Mouse (Mus musculus): ENCODE results near the gene Cbfb. TPM values are rescaled to one million over a fixed set of nuclear protein-coding genes. Genes with fewer than 3 reads are reported as not detected.
"Not testable (repeated sequence)": the region's sequence is repeated elsewhere in the genome, so short reads cannot be mapped to it uniquely, and the experiment has no call there.

The Cbfb gene
- polyA plus RNA-seq, 1 experiment from 2014 or later: 33.0 TPM

GRCm38 (mm10) chr8:105164272-105164902 is 6.1 kb upstream of the Cbfb start:
- Histone ChIP-seq H3K4me2 (no peak overlapping the region), H3K9me3 (no peaks in the 10 kb centered on the region), H3K27me3 (no peaks in the 10 kb centered on the region), H3K36me3 (no peaks in the 10 kb centered on the region), H3K4me3 (no peak overlapping the region), H3K4me1 (replicated peaks) (no peaks in the 10 kb centered on the region), H3K27ac (no peak overlapping the region), H3K9ac (no peak overlapping the region)
- WGBS: 39% methylated on average over 6 of the region's 6 CpGs
- no peak for ATAC-seq (ENCODE audit: low FRiP score)

GRCm38 (mm10) chr8:105165191-105165590 is 5.3 kb upstream of the Cbfb start:
- no peak for ATAC-seq (ENCODE audit: low FRiP score)
- WGBS: 92% methylated on average over 2 of the region's 2 CpGs
- Histone ChIP-seq H3K36me3 (no peaks in the 10 kb centered on the region), H3K9me3 (no peaks in the 10 kb centered on the region), H3K27ac (no peak overlapping the region), H3K4me3 (no peak overlapping the region), H3K27me3 (no peaks in the 10 kb centered on the region), H3K4me2 (no peak overlapping the region), H3K9ac (no peak overlapping the region), H3K4me1 (replicated peaks) (0 out of 2 replicates have a peak, but pooled peaks cover 3% of the 10 kb centered on the region)

GRCm38 (mm10) chr8:105167116-105167515 is 3.4 kb upstream of the Cbfb start:
- no peak overlapping the region for H3K4me2 ChIP-seq
- no peaks in the 10 kb centered on the region for H3K27me3 ChIP-seq

GRCm38 (mm10) chr8:105169582-105169981 is 892 bp upstream of the Cbfb start:
- Histone ChIP-seq H3K36me3 (no peaks in the 10 kb centered on the region), H3K4me1 (replicated peaks) (peaks cover 20% of the 10 kb centered on the region), H3K4me3 (no peak overlapping the region), H3K9me3 (no peaks in the 10 kb centered on the region), H3K27ac (no peak overlapping the region), H3K4me2 (peak overlapping the region; percentile 75; the same call in 1 of the 2 replicates), H3K27me3 (no peaks in the 10 kb centered on the region), H3K9ac (no peak overlapping the region)
- 56% methylated on average over 3 of the region's 3 CpGs for WGBS
- ATAC-seq (ENCODE audit: low FRiP score): no peak

More at GRCm38 (mm10) chr8:105167116-105167515, 3.4 kb upstream of the Cbfb start:
- H3K4me1 ChIP-seq (replicated peaks): peaks cover 6% of the 10 kb centered on the region
- no peaks in the 10 kb centered on the region for H3K36me3 ChIP-seq
- no peak overlapping the region for H3K9ac ChIP-seq
- no peak for ATAC-seq (ENCODE audit: low FRiP score)
- H3K9me3 ChIP-seq: no peaks in the 10 kb centered on the region
- no peak overlapping the region for H3K4me3 ChIP-seq
- H3K27ac ChIP-seq: no peak overlapping the region
- 78% methylated on average over 2 of the region's 2 CpGs for WGBS

GRCm38 (mm10) chr8:105170041-105170380 is 463 bp upstream of the Cbfb start:
- Histone ChIP-seq H3K27ac (peak overlapping the region; percentile 91), H3K27me3 (no peaks in the 10 kb centered on the region), H3K4me1 (replicated peaks) (peaks cover 20% of the 10 kb centered on the region), H3K4me2 (peak overlapping the region; percentile 75), H3K4me3 (peak overlapping the region; percentile 90), H3K36me3 (no peaks in the 10 kb centered on the region), H3K9ac (peak overlapping the region; percentile 88), H3K9me3 (no peaks in the 10 kb centered on the region)
- peak; percentile 26; the same call in 1 of the 2 replicates for ATAC-seq (ENCODE audit: low FRiP score)
- WGBS: 3% methylated on average over 5 of the region's 5 CpGs

- Histone ChIP-seq H3K27me3 (no peaks in the 10 kb centered on the region), H3K36me3 (peaks cover 4% of the 10 kb centered on the region; the same call in 1 of the 2 replicates), H3K4me3 (peak overlapping the region; percentile 90), H3K4me1 (replicated peaks) (peaks cover 20% of the 10 kb centered on the region), H3K9me3 (no peaks in the 10 kb centered on the region), H3K27ac (peak overlapping the region; percentile 91), H3K4me2 (peak overlapping the region; percentile 75), H3K9ac (peak overlapping the region; percentile 88)
- WGBS: under 1% methylated on average over 88 of the region's 92 CpGs
- ATAC-seq (ENCODE audit: low FRiP score): peak; percentile 63
Observed at GRCm38 (mm10) chr8:105171116-105172002, 885 bp downstream of the Cbfb start.

- peak overlapping the region; percentile 90 for H3K4me3 ChIP-seq
- peaks cover 10% of the 10 kb centered on the region; the same call in 1 of the 2 replicates for H3K36me3 ChIP-seq
- peak overlapping the region; percentile 75 for H3K4me2 ChIP-seq
- 27% methylated on average over 6 of the region's 6 CpGs for WGBS
- peak overlapping the region; percentile 91; the same call in 1 of the 2 replicates for H3K27ac ChIP-seq
- no peaks in the 10 kb centered on the region for H3K27me3 ChIP-seq
- no peak for ATAC-seq (ENCODE audit: low FRiP score)
- no peaks in the 10 kb centered on the region for H3K9me3 ChIP-seq
- H3K4me1 ChIP-seq (replicated peaks): peaks cover 20% of the 10 kb centered on the region
- H3K9ac ChIP-seq: peak overlapping the region; percentile 88
Observed at GRCm38 (mm10) chr8:105172003-105172362, 1.5 kb downstream of the Cbfb start.

- 97% methylated on average over 3 of the region's 3 CpGs for WGBS
- not testable (repeated sequence) for ATAC-seq (ENCODE audit: low FRiP score)
Observed at GRCm38 (mm10) chr8:105175287-105175686, 4.8 kb downstream of the Cbfb start.

GRCm38 (mm10) chr8:105178211-105178800 is 7.8 kb downstream of the Cbfb start:
- WGBS: 84% methylated on average over 6 of the region's 6 CpGs

More at GRCm38 (mm10) chr8:105175287-105175686, 4.8 kb downstream of the Cbfb start:
- not testable (repeated sequence) for H3K9ac ChIP-seq, H3K4me2 ChIP-seq, H3K27me3 ChIP-seq, H3K4me3 ChIP-seq, H3K9me3 ChIP-seq, H3K27ac ChIP-seq
- H3K36me3 ChIP-seq: peaks cover 19% of the 10 kb centered on the region; the same call in 1 of the 2 replicates
- peaks cover 17% of the 10 kb centered on the region for H3K4me1 ChIP-seq (replicated peaks)

GRCm38 (mm10) chr8:105182201-105182600 is 11.7 kb downstream of the Cbfb start:
- Histone ChIP-seq H3K9ac (no peak overlapping the region), H3K9me3 (no peaks in the 10 kb centered on the region), H3K4me3 (no peak overlapping the region), H3K27ac (no peak overlapping the region), H3K4me2 (no peak overlapping the region), H3K4me1 (replicated peaks) (no peaks in the 10 kb centered on the region), H3K27me3 (no peaks in the 10 kb centered on the region), H3K36me3 (peaks cover 9% of the 10 kb centered on the region; the same call in 1 of the 2 replicates)
- WGBS: 82% methylated on average over 1 of the region's 1 CpGs
- ATAC-seq (ENCODE audit: low FRiP score): no peak

More at GRCm38 (mm10) chr8:105178211-105178800, 7.8 kb downstream of the Cbfb start:
- no peak for ATAC-seq (ENCODE audit: low FRiP score)
- Histone ChIP-seq H3K9me3 (no peaks in the 10 kb centered on the region), H3K9ac (no peak overlapping the region), H3K4me2 (no peak overlapping the region), H3K4me1 (replicated peaks) (peaks cover 5% of the 10 kb centered on the region), H3K27me3 (no peaks in the 10 kb centered on the region), H3K4me3 (no peak overlapping the region), H3K36me3 (peaks cover 21% of the 10 kb centered on the region; the same call in 1 of the 2 replicates), H3K27ac (no peak overlapping the region)

- no peak overlapping the region for H3K4me3 ChIP-seq
- H3K27me3 ChIP-seq: no peaks in the 10 kb centered on the region
- no peaks in the 10 kb centered on the region for H3K4me1 ChIP-seq (replicated peaks)
- no peak overlapping the region for H3K27ac ChIP-seq
- no peak overlapping the region for H3K9ac ChIP-seq
- ATAC-seq (ENCODE audit: low FRiP score): no peak
- H3K9me3 ChIP-seq: no peaks in the 10 kb centered on the region
- no peak overlapping the region for H3K4me2 ChIP-seq
- 54% methylated on average over 1 of the region's 1 CpGs for WGBS
- H3K36me3 ChIP-seq: 0 out of 2 replicates have a peak, but pooled peaks cover 2% of the 10 kb centered on the region
Observed at GRCm38 (mm10) chr8:105186467-105187005, 16.1 kb downstream of the Cbfb start.

- H3K36me3 ChIP-seq: peaks cover 32% of the 10 kb centered on the region
- ATAC-seq (ENCODE audit: low FRiP score): no peak
- WGBS: 94% methylated on average over 5 of the region's 5 CpGs
Observed at GRCm38 (mm10) chr8:105192182-105192581, 21.7 kb downstream of the Cbfb start.

More at GRCm38 (mm10) chr8:105192182-105192581, 21.7 kb downstream of the Cbfb start:
- Histone ChIP-seq H3K9me3 (no peaks in the 10 kb centered on the region), H3K4me3 (no peak overlapping the region), H3K4me1 (replicated peaks) (no peaks in the 10 kb centered on the region), H3K4me2 (no peak overlapping the region), H3K27me3 (no peaks in the 10 kb centered on the region), H3K9ac (no peak overlapping the region), H3K27ac (no peak overlapping the region)
